Mouse (Mus musculus): ENCODE results near the gene Bmp2k. TPM values are rescaled to one million over a fixed set of nuclear protein-coding genes. Genes with fewer than 3 reads are reported as not detected.

Bmp2k gene
- polyA plus RNA-seq, 1 experiment from 2014 or later = 15.2 TPM

GRCm38 (mm10) chr5:97062041-97062440 is 64.6 kb downstream of the Bmp2k start:
- H3K36me3 ChIP-seq (replicated peaks; ENCODE audit: insufficient read depth, low read length) = peaks cover 85% of the 10 kb centered on the region
- H3K4me3 ChIP-seq (ENCODE audit: low read depth, low read length) = no peak overlapping the region
- ATAC-seq (peak; percentile 49; the same call in 1 of the 2 replicates), DNase-seq (no peak)
- H3K4me1 ChIP-seq (ENCODE audit: insufficient read depth) = no peaks in the 10 kb centered on the region
- no peak overlapping the region for H3K4me2 ChIP-seq (ENCODE audit: low read depth, low read length)
- H3K9ac ChIP-seq (replicated peaks) = no peak overlapping the region
- no peaks in the 10 kb centered on the region for H3K27me3 ChIP-seq (ENCODE audit: insufficient read depth, low read length)
- no peaks in the 10 kb centered on the region for H3K9me3 ChIP-seq (ENCODE audit: low read length)
- no peak overlapping the region for H3K27ac ChIP-seq (ENCODE audit: low read depth)
- 72% methylated on average over 1 of the region's 1 CpGs for WGBS (ENCODE audit: insufficient replicate concordance)
- TF ChIP-seq CTCF (IDR thresholded peaks at IDR 0.05; ENCODE audit: low read depth) (no peak), EP300 (IDR thresholded peaks at IDR 0.05; ENCODE audit: low read depth) (no peak)

GRCm38 (mm10) chr5:97065746-97066145 is 68.3 kb downstream of the Bmp2k start:
- no peak for ATAC-seq
- H3K4me2 ChIP-seq (ENCODE audit: low read depth, low read length) = no peak overlapping the region

GRCm38 (mm10) chr5:97075476-97076151 is 78.1 kb downstream of the Bmp2k start:
- ATAC-seq (no peak), DNase-seq (no peak)
- Histone ChIP-seq H3K9me3 (ENCODE audit: low read length) (no peaks in the 10 kb centered on the region), H3K4me1 (ENCODE audit: insufficient read depth) (no peaks in the 10 kb centered on the region; the same call in none of the 2 replicates), H3K36me3 (replicated peaks; ENCODE audit: insufficient read depth, low read length) (peaks cover 57% of the 10 kb centered on the region), H3K27me3 (ENCODE audit: insufficient read depth, low read length) (no peaks in the 10 kb centered on the region), H3K9ac (replicated peaks) (no peak overlapping the region), H3K4me2 (ENCODE audit: low read depth, low read length) (no peak overlapping the region), H3K27ac (ENCODE audit: low read depth) (no peak overlapping the region), H3K4me3 (ENCODE audit: low read depth, low read length) (no peak overlapping the region)
- TF ChIP-seq CTCF (IDR thresholded peaks at IDR 0.05; ENCODE audit: low read depth) = no peak
- 94% methylated on average over 11 of the region's 11 CpGs for WGBS (ENCODE audit: insufficient replicate concordance)

More at GRCm38 (mm10) chr5:97065746-97066145, 68.3 kb downstream of the Bmp2k start:
- Histone ChIP-seq H3K4me1 (ENCODE audit: insufficient read depth) (no peaks in the 10 kb centered on the region), H3K4me3 (ENCODE audit: low read depth, low read length) (no peak overlapping the region), H3K9ac (replicated peaks) (no peak overlapping the region), H3K36me3 (replicated peaks; ENCODE audit: insufficient read depth, low read length) (peaks cover 85% of the 10 kb centered on the region), H3K27me3 (ENCODE audit: insufficient read depth, low read length) (no peaks in the 10 kb centered on the region), H3K9me3 (ENCODE audit: low read length) (no peaks in the 10 kb centered on the region), H3K27ac (ENCODE audit: low read depth) (no peak overlapping the region)
- WGBS (ENCODE audit: insufficient replicate concordance) = 90% methylated on average over 4 of the region's 4 CpGs
- TF ChIP-seq CTCF (IDR thresholded peaks at IDR 0.05; ENCODE audit: low read depth) (no peak), EP300 (IDR thresholded peaks at IDR 0.05; ENCODE audit: low read depth) (no peak)
- DNase-seq = no peak

- DNase-seq = peak; percentile 3
- no peak overlapping the region for H3K27ac ChIP-seq (ENCODE audit: low read depth)
- no peak for TF ChIP-seq CTCF (IDR thresholded peaks at IDR 0.05; ENCODE audit: low read depth)
- no peaks in the 10 kb centered on the region for H3K9me3 ChIP-seq (ENCODE audit: low read length)
- no peak overlapping the region for H3K9ac ChIP-seq (replicated peaks)
- H3K36me3 ChIP-seq (replicated peaks; ENCODE audit: insufficient read depth, low read length) = peaks cover 52% of the 10 kb centered on the region
- WGBS (ENCODE audit: insufficient replicate concordance) = 98% methylated on average over 5 of the region's 5 CpGs
- no peaks in the 10 kb centered on the region; the same call in none of the 2 replicates for H3K4me1 ChIP-seq (ENCODE audit: insufficient read depth)
- no peak for ATAC-seq
- no peaks in the 10 kb centered on the region for H3K27me3 ChIP-seq (ENCODE audit: insufficient read depth, low read length)
- no peak overlapping the region for H3K4me2 ChIP-seq (ENCODE audit: low read depth, low read length)
- H3K4me3 ChIP-seq (ENCODE audit: low read depth, low read length) = no peak overlapping the region
Observed at GRCm38 (mm10) chr5:97076167-97076566, 78.7 kb downstream of the Bmp2k start.

GRCm38 (mm10) chr5:97077676-97078075 is 80.2 kb downstream of the Bmp2k start:
- Histone ChIP-seq H3K9ac (replicated peaks) (no peak overlapping the region), H3K27ac (ENCODE audit: low read depth) (no peak overlapping the region), H3K4me3 (ENCODE audit: low read depth, low read length) (no peak overlapping the region), H3K27me3 (ENCODE audit: insufficient read depth, low read length) (no peaks in the 10 kb centered on the region), H3K36me3 (replicated peaks; ENCODE audit: insufficient read depth, low read length) (peaks cover 63% of the 10 kb centered on the region), H3K4me2 (ENCODE audit: low read depth, low read length) (no peak overlapping the region), H3K4me1 (ENCODE audit: insufficient read depth) (no peaks in the 10 kb centered on the region; the same call in none of the 2 replicates), H3K9me3 (ENCODE audit: low read length) (no peaks in the 10 kb centered on the region)
- no peak for DNase-seq
- WGBS (ENCODE audit: insufficient replicate concordance) = 88% methylated on average over 7 of the region's 7 CpGs
- no peak for ATAC-seq
- TF ChIP-seq EP300 (IDR thresholded peaks at IDR 0.05; ENCODE audit: low read depth) = no peak
- no peak for TF ChIP-seq CTCF (IDR thresholded peaks at IDR 0.05; ENCODE audit: low read depth)

GRCm38 (mm10) chr5:97078641-97079040 is 81.2 kb downstream of the Bmp2k start:
- Histone ChIP-seq H3K4me2 (ENCODE audit: low read depth, low read length) (no peak overlapping the region), H3K4me3 (ENCODE audit: low read depth, low read length) (no peak overlapping the region), H3K9ac (replicated peaks) (no peak overlapping the region), H3K27ac (ENCODE audit: low read depth) (no peak overlapping the region), H3K4me1 (ENCODE audit: insufficient read depth) (no peaks in the 10 kb centered on the region; the same call in none of the 2 replicates), H3K27me3 (ENCODE audit: insufficient read depth, low read length) (no peaks in the 10 kb centered on the region), H3K9me3 (ENCODE audit: low read length) (no peaks in the 10 kb centered on the region), H3K36me3 (replicated peaks; ENCODE audit: insufficient read depth, low read length) (peaks cover 66% of the 10 kb centered on the region)
- DNase-seq (no peak), ATAC-seq (peak; percentile 58)
- no peak for TF ChIP-seq EP300 (IDR thresholded peaks at IDR 0.05; ENCODE audit: low read depth)
- 78% methylated on average over 5 of the region's 5 CpGs for WGBS (ENCODE audit: insufficient replicate concordance)
